Mouse (Mus musculus) lung, embryonic 16.5 days (tissue): ENCODE measurements around the gene Zfp672. TPM values are rescaled to one million over a fixed set of nuclear protein-coding genes. Genes with fewer than 3 reads are reported as not detected.
"Not testable (repeated sequence)": the region's sequence is repeated elsewhere in the genome, so short reads cannot be mapped to it uniquely, and the experiment has no call there.

ENCODE experiments used
- ATAC-seq: fragments of 200-750 bp; cut with Nextera tagmentation; 2 replicates; pipeline ENCODE4 v1.8.0; 2017; ENCODE audit warnings: low read depth, mild to moderate bottlenecking, moderate library complexity
- H3K27ac ChIP-seq: fragments of 300-500 bp; sonication (generic); 2 replicates; pipeline ENCODE4 v1.5.1; 2014; ENCODE audit warnings: mild to moderate bottlenecking, control low read depth, low read length
- H3K27me3 ChIP-seq: fragments of 300-500 bp; sonication (generic); 2 replicates; pipeline ENCODE4 v1.6.1; 2014; ENCODE audit warnings: low read depth, low read length, mixed read lengths; ENCODE audit not compliant: control insufficient read depth, insufficient read depth
- H3K36me3 ChIP-seq: fragments of 300-500 bp; sonication (generic); 2 replicates; pipeline ENCODE4 v1.6.1; 2014; ENCODE audit warnings: low read length; ENCODE audit not compliant: control insufficient read depth, insufficient read depth
- H3K4me1 ChIP-seq: fragments of 300-500 bp; sonication (generic); replicated peaks from 2 replicates; pipeline ENCODE4 v1.6.1; 2014; ENCODE audit warnings: low read length, mixed read lengths; ENCODE audit not compliant: control insufficient read depth, insufficient read depth
- H3K4me2 ChIP-seq: fragments of 300-500 bp; sonication (generic); 2 replicates; pipeline ENCODE4 v1.6.1; 2014; ENCODE audit warnings: low read depth, low read length, control low read depth
- H3K4me3 ChIP-seq: fragments of 300-500 bp; sonication (generic); 2 replicates; pipeline ENCODE4 v1.5.1; 2014; ENCODE audit warnings: mild to moderate bottlenecking, low read length, control low read depth
- H3K9ac ChIP-seq: fragments of 300-500 bp; sonication (generic); 2 replicates; pipeline ENCODE4 v1.6.1; 2014; ENCODE audit warnings: low read length, control low read depth
- H3K9me3 ChIP-seq: fragments of 300-500 bp; sonication (generic); 2 replicates; pipeline ENCODE4 v1.6.1; 2016; ENCODE audit warnings: low read length; ENCODE audit not compliant: control insufficient read depth
- WGBS: fragments of 180-500 bp; shearing (Covaris S2); extraction: QIAGEN DNeasy Blood & Tissue Kit; methylation state at CpG from one replicate; pipeline ENCODE4 v1.1.7; 2014; 5-methylcytosine and 5-hydroxymethylcytosine counted together
- polyA plus RNA-seq: library from polyadenylated mRNA; unstranded; fragments of >200 nt; fragmentation: Nextera tagmentation; extraction: Ambion mirVana; gene quantifications from 2 replicates; pipeline ENCODE4 v1.2.1, GENCODE M21; 2015

Gene Zfp672
- 35.4 and 37.6 TPM in 2 replicates for polyA plus RNA-seq

- peaks cover 12% of the 10 kb centered on the region for H3K36me3 ChIP-seq
- H3K27me3 ChIP-seq: no peaks in the 10 kb centered on the region
- H3K9me3 ChIP-seq: no peaks in the 10 kb centered on the region
- ATAC-seq: peak; percentile 96
- peak within 1 kb of the TSS; percentile 90 for H3K4me3 ChIP-seq
- H3K4me2 ChIP-seq: peak within 1 kb of the TSS; percentile 94
- peak within 1 kb of the TSS; percentile 90 for H3K9ac ChIP-seq
- peak within 1 kb of the TSS; percentile 60 for H3K27ac ChIP-seq
- peaks cover 17% of the 10 kb centered on the region for H3K4me1 ChIP-seq
- under 1% methylated on average over 52 of the region's 52 CpGs for WGBS
Measured at GRCm38 (mm10) chr11:58330276-58331148, at the start of gene Zfp672, which contains the start of gene Sh3bp5l. Gene Zfp672, minus strand, starts transcription at chr11:58330339. Gene Sh3bp5l, plus strand, starts transcription at chr11:58330724.

- Histone ChIP-seq H3K4me1 (no peaks in the 10 kb centered on the region), H3K9me3 (no peaks in the 10 kb centered on the region), H3K27ac (no peak overlapping the region), H3K27me3 (no peaks in the 10 kb centered on the region), H3K4me3 (no peak overlapping the region), H3K9ac (no peak overlapping the region), H3K36me3 (no peaks in the 10 kb centered on the region), H3K4me2 (no peak overlapping the region)
- WGBS: 69% methylated on average over 1 of the region's 1 CpGs
- no peak for ATAC-seq
Measured at GRCm38 (mm10) chr11:58379516-58379915, 49.4 kb upstream of the Zfp672 start.

GRCm38 (mm10) chr11:58378763-58379278 lies 48.7 kb upstream of the Zfp672 start, which contains the start of gene Lypd8:
Gene Lypd8, plus strand, starts transcription at chr11:58379043.
- no peaks in the 10 kb centered on the region for H3K9me3 ChIP-seq
- no peaks in the 10 kb centered on the region for H3K27me3 ChIP-seq
- no peak for ATAC-seq
- no peaks in the 10 kb centered on the region for H3K4me1 ChIP-seq
- H3K9ac ChIP-seq: no peak within 1 kb of the TSS
- 95% methylated on average over 3 of the region's 3 CpGs for WGBS
- no peak within 1 kb of the TSS for H3K27ac ChIP-seq
- no peak within 1 kb of the TSS for H3K4me3 ChIP-seq
- no peaks in the 10 kb centered on the region for H3K36me3 ChIP-seq
- no peak within 1 kb of the TSS for H3K4me2 ChIP-seq

- Histone ChIP-seq H3K9me3 (no peaks in the 10 kb centered on the region), H3K27me3 (no peaks in the 10 kb centered on the region), H3K9ac (no peak overlapping the region), H3K36me3 (no peaks in the 10 kb centered on the region), H3K4me1 (no peaks in the 10 kb centered on the region), H3K4me2 (no peak overlapping the region), H3K27ac (no peak overlapping the region), H3K4me3 (no peak overlapping the region)
- 11% methylated on average over 1 of the region's 1 CpGs for WGBS
- no peak for ATAC-seq
Measured at GRCm38 (mm10) chr11:58377686-58378085, 47.5 kb upstream of the Zfp672 start.

- no peak for ATAC-seq
- WGBS: 50% methylated on average over 2 of the region's 2 CpGs
- Histone ChIP-seq H3K4me3 (no peak overlapping the region), H3K27ac (no peak overlapping the region), H3K4me1 (no peaks in the 10 kb centered on the region), H3K9me3 (no peaks in the 10 kb centered on the region), H3K27me3 (no peaks in the 10 kb centered on the region), H3K36me3 (no peaks in the 10 kb centered on the region), H3K4me2 (no peak overlapping the region), H3K9ac (no peak overlapping the region)
Measured at GRCm38 (mm10) chr11:58377273-58377672, 47.1 kb upstream of the Zfp672 start.

- not testable (repeated sequence) for H3K4me1 ChIP-seq, H3K9ac ChIP-seq, H3K4me2 ChIP-seq, H3K36me3 ChIP-seq, H3K27ac ChIP-seq, ATAC-seq, H3K4me3 ChIP-seq, H3K9me3 ChIP-seq, H3K27me3 ChIP-seq
- WGBS: no CpG with 5 or more reads among the region's 6 CpGs
Measured at GRCm38 (mm10) chr11:58366191-58366590, 36.1 kb upstream of the Zfp672 start.

- Histone ChIP-seq H3K27ac (no peak overlapping the region), H3K4me1 (no peaks in the 10 kb centered on the region), H3K27me3 (no peaks in the 10 kb centered on the region), H3K9me3 (no peaks in the 10 kb centered on the region), H3K4me3 (no peak overlapping the region), H3K36me3 (no peaks in the 10 kb centered on the region), H3K4me2 (no peak overlapping the region), H3K9ac (no peak overlapping the region)
- ATAC-seq: no peak; the same call in 1 of the 2 replicates
- WGBS: 51% methylated on average over 3 of the region's 3 CpGs
Measured at GRCm38 (mm10) chr11:58364454-58364853, 34.3 kb upstream of the Zfp672 start.

- H3K4me1 ChIP-seq, H3K27me3 ChIP-seq, H3K4me2 ChIP-seq, H3K27ac ChIP-seq, H3K36me3 ChIP-seq, H3K4me3 ChIP-seq, ATAC-seq, H3K9me3 ChIP-seq, H3K9ac ChIP-seq: not testable (repeated sequence)
- WGBS: no CpG with 5 or more reads among the region's 6 CpGs
Measured at GRCm38 (mm10) chr11:58362562-58362961, 32.4 kb upstream of the Zfp672 start.

- no peak overlapping the region for H3K4me3 ChIP-seq
- H3K9me3 ChIP-seq: no peaks in the 10 kb centered on the region
- no peaks in the 10 kb centered on the region for H3K4me1 ChIP-seq
- WGBS: 78% methylated on average over 6 of the region's 6 CpGs
- H3K9ac ChIP-seq: no peak overlapping the region
- no peak overlapping the region for H3K27ac ChIP-seq
- no peak for ATAC-seq
- H3K27me3 ChIP-seq: no peaks in the 10 kb centered on the region
- no peaks in the 10 kb centered on the region for H3K36me3 ChIP-seq
- H3K4me2 ChIP-seq: no peak overlapping the region
Measured at GRCm38 (mm10) chr11:58357844-58358534, 27.9 kb upstream of the Zfp672 start.
